Mouse (Mus musculus) liver, embryonic 14.5 days (tissue): ENCODE results near the gene Bloc1s3.

Experiments
- CTCF ChIP-seq: IDR thresholded peaks from 2 replicates; pipeline ENCODE4 v1.5.1; 2016; ENCODE audit warnings: antibody characterized with exemption, low read depth, control low read depth
- EP300 ChIP-seq: IDR thresholded peaks from 2 replicates; pipeline ENCODE4 v1.6.1; 2016; ENCODE audit warnings: antibody characterized with exemption, low read depth

DNA sequence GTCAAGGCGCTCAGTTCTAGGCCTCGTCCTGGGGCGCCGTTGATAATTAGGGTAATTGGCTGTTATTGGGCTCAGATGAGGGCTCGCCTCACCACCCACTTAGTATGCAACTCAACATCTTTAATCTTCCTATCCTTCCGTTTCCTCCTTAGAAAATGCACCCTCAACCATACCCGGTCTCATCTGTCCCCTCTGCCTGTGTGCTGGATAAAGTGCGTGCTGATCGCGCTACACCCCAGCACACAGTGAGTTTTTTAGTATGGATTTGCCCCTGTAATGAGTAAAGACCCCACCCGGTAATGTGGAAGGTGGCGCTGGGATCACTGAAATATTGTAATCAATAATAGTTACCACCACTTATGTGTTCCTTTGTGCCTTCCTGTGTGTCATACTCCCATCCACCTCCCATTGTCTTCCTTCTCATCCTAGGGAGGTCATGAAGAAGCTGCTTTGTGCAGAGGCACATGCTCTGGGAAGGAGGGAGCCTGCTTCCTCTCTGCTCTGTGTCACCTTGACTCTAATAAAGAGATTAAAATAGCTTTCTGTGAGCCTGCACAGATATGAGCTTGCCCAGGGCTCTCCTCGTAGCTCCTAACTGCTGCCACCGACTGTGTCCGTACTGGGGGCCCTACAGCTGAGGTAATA is 879 bp upstream of the Bloc1s3 start:
- TF ChIP-seq EP300, result no peak
- 0 out of 2 replicates have a peak, but pooled peaks have one; percentile 2 for TF ChIP-seq CTCF
